Mouse (Mus musculus) frontal cortex, postnatal 36 days (tissue): ENCODE measurements around the gene Slc35e3.

Experiments
- DNase-seq, 2 experiments: peaks; one replicate each; pipeline ENCODE4 v3.0.0; 2022; ENCODE audit warnings: low spot score in 2 of 2

Slc35e3 gene

DNA sequence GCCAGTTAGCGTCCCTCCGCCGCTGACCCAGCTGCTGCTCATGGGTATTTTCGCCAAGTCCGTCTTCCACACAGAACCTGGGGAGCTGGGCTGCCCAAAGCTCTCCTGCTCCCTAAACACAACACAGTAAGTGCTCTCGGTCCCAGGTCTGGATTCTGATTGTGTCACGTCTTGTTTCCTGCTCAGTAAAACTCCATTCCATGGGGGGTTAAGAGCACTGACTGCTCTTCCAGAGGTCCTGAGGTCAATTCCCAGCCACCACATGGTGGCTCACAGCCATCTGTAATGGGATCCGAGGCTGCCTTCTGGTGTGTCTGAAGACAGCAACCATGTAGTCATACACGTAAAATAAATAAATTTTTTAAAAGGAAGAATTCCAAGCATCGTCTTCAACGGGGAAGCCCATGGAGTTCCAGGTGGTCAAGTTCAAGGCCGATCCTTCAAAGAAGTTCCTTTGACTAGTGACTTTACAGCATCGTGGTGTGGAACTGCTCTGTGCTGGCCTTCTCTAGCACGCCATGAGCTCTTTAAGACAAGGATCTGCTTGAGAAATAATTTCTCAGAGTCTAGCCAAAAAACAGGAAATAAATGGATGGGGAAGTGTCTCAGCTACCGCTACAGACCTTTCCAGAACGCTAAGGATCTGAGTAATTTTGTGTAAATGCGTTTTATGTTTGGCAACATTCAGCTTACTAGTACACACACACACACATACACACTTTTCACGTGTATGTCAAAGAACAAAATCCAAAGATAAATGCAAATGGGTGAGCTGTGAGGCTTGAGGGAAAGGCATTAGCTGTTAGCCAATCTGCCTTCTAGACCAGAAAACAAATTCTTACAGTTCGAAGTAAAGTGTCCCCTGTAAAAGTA lies 61.6 kb downstream of the Slc35e3 start:
- no peak for DNase-seq

DNA sequence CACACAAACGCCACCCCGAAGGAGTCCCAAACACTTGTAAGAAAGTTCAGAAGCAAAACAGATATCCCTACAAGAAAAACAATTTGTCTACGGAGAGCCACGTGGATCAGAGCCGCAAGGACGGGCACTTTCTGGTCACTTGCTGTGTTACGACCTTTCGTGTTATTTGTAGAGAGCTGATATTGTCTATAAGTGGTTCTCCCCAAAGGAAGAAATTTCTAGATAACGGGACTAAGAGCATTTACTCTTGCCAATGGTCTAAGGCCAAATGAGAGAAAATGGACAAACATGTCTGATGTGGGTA lies 62.5 kb downstream of the Slc35e3 start:
- DNase-seq, result no peak
